Comparison of ENCODE assay signal across 8 mouse cellular contexts in genomic region chr10:18407062-18407830, GRCm38 (mm10).
A peak's percentile ranks its signal among the peaks of the same experiment; 100 is the strongest.
DNase-seq lines count a peak whose midpoint lies in the region; ATAC-seq and TF ChIP-seq lines count a peak whose summit lies in the region.

No protein-coding gene starts in this region.

- H3K4me2 ChIP-seq in forebrain, embryonic 11.5 days (ENCODE audit: low read depth, low read length, severe bottlenecking), result peak overlapping the region; percentile 87
- H3K4me2 ChIP-seq in heart, embryonic 15.5 days, result peak overlapping the region; percentile 77
- H3K4me2 ChIP-seq in kidney, postnatal 0 days (ENCODE audit: low read length), result peak overlapping the region; percentile 72
- peak overlapping the region; percentile 75 for H3K4me2 ChIP-seq in liver, embryonic 13.5 days
- H3K4me2 ChIP-seq in neural tube, embryonic 11.5 days (ENCODE audit: low read depth), result peak overlapping the region; percentile 79

- DNase-seq in c-Kit-positive CD71-negative TER-119-negative erythroid progenitor cells, embryonic 14.5 days (ENCODE audit: low read depth), result peak; percentile 52
- DNase-seq in forebrain, embryonic 11.5 days (ENCODE audit: low spot score), result peak; percentile 88
- peak; percentile 97 for DNase-seq in kidney, postnatal 0 days (ENCODE audit: low spot score)
- DNase-seq in liver, embryonic 13.5 days, result peak; percentile 69
- peak; percentile 84 for DNase-seq in neural tube, embryonic 11.5 days (ENCODE audit: low spot score)
- DNase-seq in thymus, postnatal 0 days (ENCODE audit: low spot score), result peak; percentile 87

- WGBS in forebrain, embryonic 11.5 days, result under 1% methylated on average over 21 of the region's 21 CpGs
- WGBS in heart, embryonic 15.5 days, result under 1% methylated on average over 21 of the region's 21 CpGs
- WGBS in kidney, postnatal 0 days, result under 1% methylated on average over 21 of the region's 21 CpGs
- WGBS in liver, embryonic 13.5 days (ENCODE audit: insufficient replicate concordance), result under 1% methylated on average over 21 of the region's 21 CpGs
- 0% methylated on average over 21 of the region's 21 CpGs for WGBS in neural tube, embryonic 11.5 days

- peak overlapping the region; percentile 75 for H3K4me3 ChIP-seq in E14TG2a.4 (replicated peaks; ENCODE audit: low read length)
- peak overlapping the region; percentile 55 for H3K4me3 ChIP-seq in forebrain, embryonic 11.5 days (ENCODE audit: low read depth, low read length)
- H3K4me3 ChIP-seq in heart, embryonic 15.5 days, result peak overlapping the region; percentile 62
- peak overlapping the region; percentile 43 for H3K4me3 ChIP-seq in kidney, postnatal 0 days (replicated peaks; ENCODE audit: low read depth, low read length)
- H3K4me3 ChIP-seq in liver, embryonic 13.5 days (replicated peaks), result peak overlapping the region; percentile 53
- H3K4me3 ChIP-seq in neural tube, embryonic 11.5 days (ENCODE audit: low read depth, low read length), result peak overlapping the region; percentile 49

- H3K27me3 ChIP-seq in E14TG2a.4 (ENCODE audit: insufficient read depth, low read length), result 0 out of 2 replicates have a peak, but pooled peaks cover 2% of the 10 kb centered on the region
- H3K27me3 ChIP-seq in forebrain, embryonic 11.5 days (ENCODE audit: control insufficient read depth, insufficient read depth, low read length), result no peaks in the 10 kb centered on the region
- H3K27me3 ChIP-seq in heart, embryonic 15.5 days, result no peaks in the 10 kb centered on the region
- H3K27me3 ChIP-seq in kidney, postnatal 0 days (ENCODE audit: insufficient read depth, low read length), result no peaks in the 10 kb centered on the region
- no peaks in the 10 kb centered on the region for H3K27me3 ChIP-seq in liver, embryonic 13.5 days
- H3K27me3 ChIP-seq in neural tube, embryonic 11.5 days (ENCODE audit: control insufficient read depth, insufficient read depth, low read length), result no peaks in the 10 kb centered on the region

- no peak for TF ChIP-seq CTCF in E14TG2a.4 (conservative IDR thresholded peaks at IDR 0.05; ENCODE audit: low read length)
- no peak for TF ChIP-seq CTCF in kidney, postnatal 0 days (IDR thresholded peaks at IDR 0.05; ENCODE audit: low read depth)

- H3K4me1 ChIP-seq in E14TG2a.4 (replicated peaks; ENCODE audit: low read depth, low read length), result peaks cover 68% of the 10 kb centered on the region
- peaks cover 10% of the 10 kb centered on the region; the same call in 1 of the 2 replicates for H3K4me1 ChIP-seq in forebrain, embryonic 11.5 days (replicated peaks; ENCODE audit: control insufficient read depth, insufficient read depth, low read length)
- H3K4me1 ChIP-seq in heart, embryonic 15.5 days (replicated peaks), result peaks cover 34% of the 10 kb centered on the region
- H3K4me1 ChIP-seq in kidney, postnatal 0 days (replicated peaks; ENCODE audit: insufficient read depth, low read length), result peaks cover 15% of the 10 kb centered on the region
- H3K4me1 ChIP-seq in liver, embryonic 13.5 days (replicated peaks), result peaks cover 19% of the 10 kb centered on the region
- peaks cover 24% of the 10 kb centered on the region for H3K4me1 ChIP-seq in neural tube, embryonic 11.5 days (ENCODE audit: control insufficient read depth, insufficient read depth, low read length)

- no peaks in the 10 kb centered on the region for H3K36me3 ChIP-seq in E14TG2a.4 (ENCODE audit: insufficient read depth, low read length)
- no peaks in the 10 kb centered on the region for H3K36me3 ChIP-seq in forebrain, embryonic 11.5 days (ENCODE audit: control insufficient read depth, insufficient read depth, low read length)
- no peaks in the 10 kb centered on the region for H3K36me3 ChIP-seq in heart, embryonic 15.5 days
- no peaks in the 10 kb centered on the region for H3K36me3 ChIP-seq in kidney, postnatal 0 days (ENCODE audit: insufficient read depth, low read length)
- H3K36me3 ChIP-seq in liver, embryonic 13.5 days, result no peaks in the 10 kb centered on the region
- no peaks in the 10 kb centered on the region for H3K36me3 ChIP-seq in neural tube, embryonic 11.5 days (ENCODE audit: control insufficient read depth, insufficient read depth, low read length)

- peak overlapping the region; percentile 79 for H3K9ac ChIP-seq in forebrain, embryonic 11.5 days (ENCODE audit: low read length)
- H3K9ac ChIP-seq in heart, embryonic 15.5 days, result peak overlapping the region; percentile 54
- H3K9ac ChIP-seq in kidney, postnatal 0 days (ENCODE audit: low read depth, low read length), result peak overlapping the region; percentile 43; the same call in 1 of the 2 replicates
- peak overlapping the region; percentile 58 for H3K9ac ChIP-seq in liver, embryonic 13.5 days
- H3K9ac ChIP-seq in neural tube, embryonic 11.5 days (ENCODE audit: low read length), result peak overlapping the region; percentile 70

- peak; percentile 93 for ATAC-seq in forebrain, embryonic 11.5 days (replicated peaks; ENCODE audit: low FRiP score)
- peak; percentile 89 for ATAC-seq in heart, embryonic 15.5 days (replicated peaks; ENCODE audit: insufficient number of reproducible peaks, insufficient read depth, low FRiP score, low read depth)
- ATAC-seq in kidney, postnatal 0 days (replicated peaks; ENCODE audit: low FRiP score, low read depth), result peak; percentile 90
- ATAC-seq in liver, embryonic 13.5 days (ENCODE audit: low read depth), result peak; percentile 90
- ATAC-seq in neural tube, embryonic 11.5 days (ENCODE audit: insufficient read depth, low FRiP score, low TSS enrichment), result peak; percentile 93

- no peaks in the 10 kb centered on the region for H3K9me3 ChIP-seq in E14TG2a.4 (ENCODE audit: low read length)
- no peaks in the 10 kb centered on the region for H3K9me3 ChIP-seq in forebrain, embryonic 11.5 days (ENCODE audit: control insufficient read depth, low read length)
- no peaks in the 10 kb centered on the region for H3K9me3 ChIP-seq in heart, embryonic 15.5 days (replicated peaks)
- H3K9me3 ChIP-seq in kidney, postnatal 0 days (replicated peaks; ENCODE audit: low read length), result no peaks in the 10 kb centered on the region
- H3K9me3 ChIP-seq in liver, embryonic 13.5 days (replicated peaks), result no peaks in the 10 kb centered on the region
- no peaks in the 10 kb centered on the region for H3K9me3 ChIP-seq in neural tube, embryonic 11.5 days (ENCODE audit: control insufficient read depth, low read length)

- peak overlapping the region; percentile 70; the same call in 1 of the 2 replicates for H3K27ac ChIP-seq in forebrain, embryonic 11.5 days (ENCODE audit: low read depth, low read length)
- peak overlapping the region; percentile 73 for H3K27ac ChIP-seq in heart, embryonic 15.5 days
- peak overlapping the region; percentile 84 for H3K27ac ChIP-seq in kidney, postnatal 0 days
- no peak overlapping the region for H3K27ac ChIP-seq in liver, embryonic 13.5 days
- H3K27ac ChIP-seq in neural tube, embryonic 11.5 days (ENCODE audit: low read depth, low read length), result 0 out of 2 replicates have a peak overlapping the region, but pooled peaks have one; percentile 45
